Mouse (Mus musculus) C2C12 (cell line): ENCODE data around the gene Bcan.

ENCODE experiments used
- CEBPB ChIP-seq: IDR thresholded peaks from one replicate; pipeline ENCODE4 v1.6.1; 2011; ENCODE audit warnings: low read depth, mild to moderate bottlenecking, control low read depth, moderate library complexity
- CTCF ChIP-seq: IDR thresholded peaks from one replicate; pipeline ENCODE4 v1.5.1; 2011; ENCODE audit not compliant: control insufficient read depth, insufficient read depth, insufficient read length
- MAX ChIP-seq: IDR thresholded peaks from one replicate; pipeline ENCODE4 v1.6.1; 2011; ENCODE audit warnings: mild to moderate bottlenecking, control low read depth

DNA sequence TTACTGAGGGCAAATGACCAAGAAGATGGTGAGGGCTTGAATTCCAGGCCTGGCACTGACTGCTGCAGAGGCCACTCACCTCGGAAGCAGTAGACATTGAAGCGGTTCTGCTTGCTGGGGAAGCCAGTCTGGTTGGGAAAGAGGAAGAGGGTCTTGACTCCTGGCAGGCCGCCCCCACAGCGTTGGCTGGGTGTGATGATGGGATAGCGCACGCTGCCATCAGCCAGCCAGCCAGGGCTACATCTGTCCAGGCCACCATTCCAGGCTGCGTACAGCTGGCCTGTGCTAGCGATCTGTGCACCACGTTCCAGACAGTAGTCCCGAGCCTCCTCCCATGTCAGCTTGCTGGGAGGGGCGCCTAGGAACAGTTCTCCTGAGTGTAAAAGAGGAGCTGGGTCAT lies 4.7 kb downstream of the Bcan start:
- TF ChIP-seq CTCF (no peak), CEBPB (no peak), MAX (no peak)
